Mouse (Mus musculus) cerebellum, adult 2 months (tissue): ENCODE data around the gene Tgfb3. TPM values are rescaled to one million over a fixed set of nuclear protein-coding genes. Genes with fewer than 3 reads are reported as not detected.
A peak's percentile ranks its signal among the peaks of the same experiment; 100 is the strongest.

Source experiments
- DNase-seq, 2 experiments: peaks; one replicate each; pipeline ENCODE4 v3.0.0; 2021
- H3K27ac ChIP-seq: fragments of 200-500 bp; 2 replicates; pipeline ENCODE4 v1.5.1; 2012; ENCODE audit warnings: low read length, control low read depth, inconsistent platforms; ENCODE audit not compliant: insufficient read depth
- H3K27me3 ChIP-seq: fragments of 200-500 bp; 2 replicates; pipeline ENCODE4 v1.6.1; 2012; ENCODE audit warnings: inconsistent platforms, mild to moderate bottlenecking, low read length, moderate library complexity; ENCODE audit not compliant: control insufficient read depth, insufficient read depth
- H3K4me1 ChIP-seq: fragments of 200-500 bp; 2 replicates; pipeline ENCODE4 v1.6.1; 2011; ENCODE audit warnings: low read length; ENCODE audit not compliant: control insufficient read depth, insufficient read depth
- H3K4me3 ChIP-seq: fragments of 200-500 bp; replicated peaks from 2 replicates; pipeline ENCODE3; 2011; ENCODE audit warnings: mild to moderate bottlenecking, low read depth, low read length, control low read depth; ENCODE audit not compliant: insufficient read depth
- CTCF ChIP-seq: fragments of 200-500 bp; IDR thresholded peaks from 2 replicates; pipeline ENCODE4 v1.5.1; 2011; ENCODE audit warnings: low read depth, mild to moderate bottlenecking, control low read depth, low read length, moderate library complexity, borderline replicate concordance; ENCODE audit not compliant: insufficient read depth
- POLR2A ChIP-seq: fragments of 200-500 bp; IDR thresholded peaks from 2 replicates; pipeline ENCODE4 v1.6.1; 2011; ENCODE audit warnings: low read length, control low read depth, borderline replicate concordance; ENCODE audit not compliant: insufficient read depth
- WGBS: fragments of 180-500 bp; shearing (Covaris S2); methylation state at CpG from one replicate; pipeline ENCODE4 v1.1.7; 2018; 5-methylcytosine and 5-hydroxymethylcytosine counted together
- polyA plus RNA-seq: library from polyadenylated mRNA; depleted of rRNA; stranded (reverse); fragments of >200 nt; gene quantifications from 2 replicates; pipeline ENCODE4 v1.2.3, GENCODE M21; 2012; rRNA removed

Gene Tgfb3
- 15.2 and 15.7 TPM in 2 replicates for polyA plus RNA-seq

DNA sequence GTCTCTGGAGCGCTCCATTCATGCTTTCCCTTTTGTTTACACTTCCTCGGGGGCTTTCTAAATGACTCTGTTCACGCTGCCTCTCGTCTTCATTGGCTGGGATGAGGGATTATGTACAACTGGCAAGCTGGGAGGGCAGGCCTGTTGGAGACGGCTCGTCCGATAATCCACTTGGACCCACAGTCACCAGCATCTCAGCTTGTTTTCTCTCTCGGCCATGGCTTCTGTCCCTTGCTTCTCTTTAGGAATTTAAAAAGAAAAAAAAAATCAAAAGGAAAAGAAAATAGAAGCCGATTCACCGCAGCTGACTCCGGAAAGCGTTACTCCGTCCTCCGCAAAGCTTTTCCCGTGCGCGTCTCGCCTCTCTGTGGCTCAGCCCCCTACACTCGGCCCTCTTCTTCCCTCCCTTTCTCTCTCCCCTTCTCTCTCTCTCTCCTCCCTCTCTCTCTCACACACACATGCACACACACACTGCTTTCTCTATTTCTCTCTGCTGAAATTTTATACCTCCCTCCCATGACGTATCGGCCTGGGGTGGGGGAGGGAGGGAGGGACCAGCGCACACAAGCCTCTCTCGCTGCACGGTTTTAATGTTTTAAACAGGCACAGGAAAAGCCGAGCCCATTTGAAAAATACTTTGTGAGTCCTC, at the start of gene Tgfb3:
Gene Tgfb3, minus strand, starts transcription at position 489 of the 649 bp plus-strand sequence.
- peak within 1 kb of the TSS; percentile 56 for H3K4me3 ChIP-seq
- DNase-seq, result peak; percentile 64 to 67
- H3K27ac ChIP-seq, result peak within 1 kb of the TSS; percentile 65
- 13% methylated on average over 25 of the region's 25 CpGs for WGBS
- H3K4me1 ChIP-seq, result peaks cover 13% of the 10 kb centered on the region
- TF ChIP-seq POLR2A (peak; percentile 49; the same call in 1 of the 2 replicates), CTCF (no peak)
- H3K27me3 ChIP-seq, result no peaks in the 10 kb centered on the region

DNA sequence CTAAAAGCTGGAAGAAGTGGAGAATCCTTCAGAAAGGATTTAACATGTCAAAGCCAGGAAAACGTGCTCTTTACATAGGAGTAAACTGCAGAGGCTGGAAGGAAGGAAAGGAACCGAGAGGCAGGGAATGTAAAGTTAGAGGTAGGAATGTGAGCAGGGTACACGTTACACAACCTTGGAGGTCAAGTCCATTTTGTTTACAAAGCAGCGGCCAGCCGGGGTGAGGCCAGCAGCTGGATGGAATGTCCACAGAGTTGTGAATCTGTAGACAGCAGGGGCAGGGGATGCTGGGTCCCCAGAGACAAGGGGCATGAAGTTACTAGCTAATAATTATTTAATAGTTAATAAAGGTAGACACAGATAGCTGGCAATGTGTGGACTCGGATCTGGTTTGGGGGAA, 49.3 kb upstream of the Tgfb3 start:
- TF ChIP-seq CTCF (no peak), POLR2A (no peak)
- Histone ChIP-seq H3K27me3 (no peaks in the 10 kb centered on the region), H3K4me1 (no peaks in the 10 kb centered on the region; the same call in 1 of the 2 replicates), H3K27ac (no peak overlapping the region), H3K4me3 (no peak overlapping the region)
- DNase-seq, result no peak
- WGBS, result 90% methylated on average over 6 of the region's 6 CpGs

DNA sequence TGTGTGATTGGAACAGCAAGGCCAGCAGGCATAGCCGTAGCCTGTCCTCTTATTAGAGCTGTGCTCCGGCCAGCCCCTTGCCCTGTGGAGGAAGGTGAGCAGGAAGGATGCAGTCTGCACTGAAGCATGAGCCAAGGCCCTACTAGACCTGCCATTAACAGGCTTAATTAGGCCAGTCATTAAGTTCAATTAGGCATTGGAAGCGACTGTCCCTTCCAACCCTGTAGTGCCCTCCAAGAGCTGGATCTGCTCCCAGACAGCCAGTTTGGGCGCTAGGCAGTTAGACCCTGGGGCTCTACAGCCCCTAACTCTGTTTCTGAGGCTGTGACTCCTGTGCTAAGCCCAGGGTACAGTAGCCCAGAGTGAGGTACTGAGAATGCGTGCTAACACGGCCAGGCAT, 45.2 kb upstream of the Tgfb3 start:
- no peak overlapping the region for H3K27ac ChIP-seq
- WGBS, result 59% methylated on average over 6 of the region's 6 CpGs
- H3K27me3 ChIP-seq, result no peaks in the 10 kb centered on the region
- no peak for DNase-seq
- H3K4me1 ChIP-seq, result no peaks in the 10 kb centered on the region
- H3K4me3 ChIP-seq, result no peak overlapping the region
- TF ChIP-seq CTCF (no peak), POLR2A (no peak)

DNA sequence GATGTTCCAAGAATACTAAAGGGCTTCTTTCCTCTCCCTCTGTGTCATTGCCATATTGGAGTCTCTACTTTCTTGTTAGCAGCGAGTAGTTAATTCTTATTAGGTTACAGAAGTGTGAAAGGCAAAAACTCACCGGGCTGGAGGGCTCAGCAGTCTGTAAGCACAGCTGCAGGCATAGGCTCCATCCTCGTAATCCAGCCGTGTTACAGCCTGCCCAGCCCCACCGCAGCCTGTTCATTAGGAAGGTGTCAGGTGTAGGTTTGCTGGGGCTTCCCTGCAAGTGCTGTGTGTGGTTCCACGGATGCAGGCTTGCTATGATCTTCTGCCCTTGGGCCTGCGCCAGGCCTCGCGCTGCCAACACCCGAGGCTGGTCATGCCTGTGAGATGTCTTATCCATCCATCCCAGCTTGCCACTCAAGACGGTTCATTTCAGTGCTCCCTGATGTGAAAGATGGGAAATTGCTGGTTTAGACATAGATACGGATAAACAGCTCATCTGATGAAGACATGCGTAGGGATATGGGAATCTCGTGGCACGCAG, 37.5 kb upstream of the Tgfb3 start:
- TF ChIP-seq CTCF (no peak), POLR2A (no peak)
- DNase-seq, result peak; percentile 32 to 36
- no peak overlapping the region for H3K27ac ChIP-seq
- no peaks in the 10 kb centered on the region for H3K27me3 ChIP-seq
- H3K4me3 ChIP-seq, result no peak overlapping the region
- peaks cover 5% of the 10 kb centered on the region for H3K4me1 ChIP-seq
- WGBS, result 54% methylated on average over 15 of the region's 15 CpGs

DNA sequence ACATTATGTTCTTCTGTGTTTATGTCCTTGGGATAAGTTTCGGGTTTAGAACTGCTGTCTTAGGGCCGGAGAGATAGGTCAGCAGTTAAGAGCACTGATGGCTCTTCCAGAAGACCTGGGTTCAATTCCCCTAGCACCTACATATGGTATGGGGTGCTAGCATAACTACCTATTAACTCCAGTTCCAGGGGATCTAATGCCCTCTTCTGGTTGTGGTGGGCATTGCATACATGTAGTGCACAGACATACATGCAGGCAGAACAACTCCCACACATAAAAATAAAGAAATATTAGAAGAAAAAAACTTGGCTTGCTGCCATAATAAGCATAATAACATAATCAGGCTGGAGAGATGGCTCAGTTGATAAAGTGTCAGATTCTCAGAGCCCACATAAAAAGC, 31.8 kb upstream of the Tgfb3 start:
- WGBS, result 99% methylated on average over 2 of the region's 2 CpGs
- Histone ChIP-seq H3K4me3 (no peak overlapping the region), H3K4me1 (0 out of 2 replicates have a peak, but pooled peaks cover 3% of the 10 kb centered on the region), H3K27ac (no peak overlapping the region), H3K27me3 (no peaks in the 10 kb centered on the region)
- DNase-seq, result no peak
- no peak for TF ChIP-seq POLR2A
- peak; percentile 19; the same call in 1 of the 2 replicates for TF ChIP-seq CTCF

DNA sequence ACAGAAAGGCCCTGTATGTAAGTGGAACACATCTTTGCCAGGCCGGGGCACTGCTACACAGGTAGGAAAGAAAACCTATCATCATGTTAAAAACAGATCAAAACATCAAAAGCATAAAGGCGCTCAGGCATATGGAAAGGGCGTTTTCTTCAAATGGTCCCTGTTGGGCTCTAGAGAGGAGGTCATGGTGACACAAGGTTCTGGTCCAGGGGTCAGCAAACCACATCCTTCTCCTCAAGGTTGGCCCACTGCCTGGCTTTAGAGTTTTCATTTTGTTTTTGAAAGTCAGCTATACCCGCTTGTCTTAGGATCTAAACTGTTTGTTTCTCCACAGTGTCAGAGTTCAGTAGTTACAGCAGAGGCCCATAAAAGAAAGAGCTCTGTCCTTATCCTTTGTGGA, 30.7 kb upstream of the Tgfb3 start:
- H3K4me3 ChIP-seq, result no peak overlapping the region
- no peak for DNase-seq
- 0 out of 2 replicates have a peak, but pooled peaks cover 3% of the 10 kb centered on the region for H3K4me1 ChIP-seq
- WGBS, result 84% methylated on average over 4 of the region's 4 CpGs
- no peaks in the 10 kb centered on the region for H3K27me3 ChIP-seq
- H3K27ac ChIP-seq, result no peak overlapping the region
- no peak for TF ChIP-seq POLR2A
- TF ChIP-seq CTCF, result no peak

DNA sequence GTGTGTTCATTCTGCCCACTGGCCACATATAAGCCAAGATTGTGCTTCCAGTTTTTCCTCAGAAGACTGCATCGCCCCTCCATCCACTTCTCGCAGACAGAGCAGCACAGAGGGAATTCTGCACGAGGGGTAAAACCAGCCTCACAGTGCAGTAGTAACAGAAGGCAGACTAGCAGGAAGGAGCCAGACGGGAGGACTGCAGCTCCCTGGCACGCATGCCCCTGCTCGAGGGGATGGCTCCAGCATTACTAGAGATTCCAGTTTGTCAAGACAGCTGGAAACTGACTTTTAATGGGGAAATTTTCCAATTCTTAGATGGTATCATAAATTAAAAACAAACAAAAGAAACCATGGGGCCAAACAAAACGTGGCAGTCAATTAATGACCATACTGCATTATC, 28.8 kb upstream of the Tgfb3 start:
- H3K4me3 ChIP-seq, result no peak overlapping the region
- TF ChIP-seq CTCF (no peak), POLR2A (no peak)
- 37% methylated on average over 7 of the region's 7 CpGs for WGBS
- H3K27me3 ChIP-seq, result no peaks in the 10 kb centered on the region
- H3K4me1 ChIP-seq, result 0 out of 2 replicates have a peak, but pooled peaks cover 3% of the 10 kb centered on the region
- DNase-seq, result no peak
- no peak overlapping the region for H3K27ac ChIP-seq

DNA sequence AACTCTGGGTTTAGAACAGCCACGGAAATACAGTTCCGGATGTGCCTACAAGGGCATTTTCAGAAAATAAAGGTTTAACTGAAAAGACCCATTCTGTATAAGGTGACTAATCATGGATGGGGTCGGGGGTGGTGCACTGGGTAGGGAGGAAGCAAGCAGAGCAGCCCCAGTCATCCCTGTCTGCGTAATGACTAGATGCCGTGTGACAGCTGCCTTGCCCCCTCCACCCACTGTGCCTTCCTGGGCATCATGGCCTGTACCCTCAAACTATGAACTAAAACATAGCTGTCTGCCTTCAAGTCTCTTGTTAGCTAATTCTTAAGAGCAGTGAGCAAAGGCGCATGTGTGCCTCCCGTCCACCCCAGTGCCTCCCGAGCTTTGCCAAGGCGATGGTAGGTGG, 27.2 kb upstream of the Tgfb3 start:
- DNase-seq, result no peak
- TF ChIP-seq CTCF, result no peak
- no peak for TF ChIP-seq POLR2A
- Histone ChIP-seq H3K27ac (no peak overlapping the region; the same call in 1 of the 2 replicates), H3K4me1 (0 out of 2 replicates have a peak, but pooled peaks cover 3% of the 10 kb centered on the region), H3K4me3 (no peak overlapping the region), H3K27me3 (no peaks in the 10 kb centered on the region)
- WGBS, result 89% methylated on average over 9 of the region's 9 CpGs
